Mouse (Mus musculus): ENCODE data around the gene C1qtnf6. TPM values are rescaled to one million over a fixed set of nuclear protein-coding genes. Genes with fewer than 3 reads are reported as not detected.
A peak's percentile ranks its signal among the peaks of the same experiment; 100 is the strongest.

Gene C1qtnf6
- polyA plus RNA-seq, 1 experiment from 2014 or later, result 8.5 TPM

GRCm38 (mm10) chr15:78557693-78558535 is 26.7 kb upstream of the C1qtnf6 start:
- Histone ChIP-seq H3K4me2 (no peak overlapping the region), H3K9ac (no peak overlapping the region), H3K27ac (replicated peaks) (no peak overlapping the region), H3K4me3 (no peak overlapping the region), H3K27me3 (no peaks in the 10 kb centered on the region), H3K4me1 (replicated peaks) (no peaks in the 10 kb centered on the region), H3K36me3 (no peaks in the 10 kb centered on the region), H3K9me3 (peaks cover under 1% of the 10 kb centered on the region; the same call in 1 of the 2 replicates)
- ATAC-seq (ENCODE audit: low read depth), result no peak
- WGBS, result 64% methylated on average over 10 of the region's 10 CpGs

DNA sequence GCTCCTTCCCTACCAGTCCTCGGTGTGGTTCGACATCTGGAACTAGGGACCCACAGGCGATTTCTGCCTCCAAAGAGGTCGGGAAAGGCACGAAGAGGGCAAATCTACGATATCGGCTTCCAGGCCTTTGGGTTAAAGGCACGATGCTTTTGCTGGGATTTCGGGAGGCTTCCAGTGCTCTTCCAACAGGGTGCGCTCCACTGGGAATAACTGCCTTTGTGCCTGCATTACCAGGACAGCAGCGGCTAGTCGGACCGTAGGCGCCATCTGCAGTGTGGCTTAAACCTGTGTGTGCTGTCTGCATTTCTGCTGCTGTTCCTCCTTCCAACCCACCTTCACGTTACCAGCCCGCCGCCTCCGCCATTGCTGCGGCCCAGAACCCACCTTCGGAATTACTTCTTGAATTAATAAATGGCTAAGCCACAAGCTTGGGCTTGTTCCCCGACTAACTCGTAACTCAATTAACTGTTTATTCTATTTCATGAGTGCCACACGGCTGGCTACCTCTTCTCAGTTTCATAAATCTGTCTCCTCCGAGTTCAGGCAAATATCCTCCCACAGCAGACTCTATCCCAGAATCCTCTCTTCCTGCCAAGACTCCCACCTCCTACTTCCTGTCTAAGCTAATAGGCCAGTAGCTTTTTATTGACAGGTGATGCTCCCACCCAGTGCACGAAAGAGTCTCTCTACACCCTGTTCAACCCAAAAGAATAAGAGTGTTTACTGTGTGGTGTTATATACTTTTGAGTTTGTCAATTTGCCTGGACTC is 23.5 kb upstream of the C1qtnf6 start:
- Histone ChIP-seq H3K36me3 (no peaks in the 10 kb centered on the region), H3K4me1 (replicated peaks) (no peaks in the 10 kb centered on the region), H3K9ac (no peak overlapping the region), H3K4me3 (peak overlapping the region; percentile 9; the same call in 1 of the 2 replicates), H3K4me2 (peak overlapping the region; percentile 27), H3K9me3 (peaks cover 16% of the 10 kb centered on the region; the same call in 1 of the 2 replicates), H3K27ac (replicated peaks) (no peak overlapping the region), H3K27me3 (no peaks in the 10 kb centered on the region)
- WGBS, result 64% methylated on average over 25 of the region's 25 CpGs
- ATAC-seq (ENCODE audit: low read depth), result no peak

DNA sequence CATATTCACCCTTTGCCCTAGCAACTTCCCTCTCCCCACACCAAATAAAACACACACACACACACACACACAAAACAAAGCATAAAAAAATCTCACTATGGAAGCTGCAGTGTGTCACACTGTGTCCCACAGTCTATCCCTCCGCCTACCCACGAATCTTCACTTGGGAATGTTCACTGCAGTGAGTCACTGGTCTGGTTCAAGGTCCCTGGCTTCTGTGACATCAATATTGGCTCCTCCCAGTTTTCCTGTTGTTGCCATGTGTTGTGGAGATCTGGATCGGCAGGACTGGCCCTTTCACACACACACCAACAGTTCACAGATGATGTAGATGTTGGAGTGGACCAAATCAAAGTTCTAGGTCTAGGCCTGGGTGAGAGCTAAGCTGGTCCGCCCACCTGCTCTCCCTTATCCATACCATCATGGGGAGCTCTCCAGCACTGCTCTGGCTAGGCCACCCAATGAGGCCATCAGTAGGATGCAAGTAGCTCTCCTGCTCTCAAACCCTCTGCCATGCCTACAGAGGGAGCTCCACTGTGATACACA is 18.0 kb upstream of the C1qtnf6 start:
- Histone ChIP-seq H3K27me3 (no peaks in the 10 kb centered on the region; the same call in 1 of the 2 replicates), H3K4me3 (no peak overlapping the region), H3K27ac (replicated peaks) (no peak overlapping the region), H3K4me1 (replicated peaks) (peaks cover 18% of the 10 kb centered on the region), H3K9me3 (peaks cover 16% of the 10 kb centered on the region; the same call in 1 of the 2 replicates), H3K4me2 (no peak overlapping the region), H3K9ac (no peak overlapping the region), H3K36me3 (no peaks in the 10 kb centered on the region)
- 78% methylated on average over 4 of the region's 4 CpGs for WGBS
- ATAC-seq (ENCODE audit: low read depth), result no peak

DNA sequence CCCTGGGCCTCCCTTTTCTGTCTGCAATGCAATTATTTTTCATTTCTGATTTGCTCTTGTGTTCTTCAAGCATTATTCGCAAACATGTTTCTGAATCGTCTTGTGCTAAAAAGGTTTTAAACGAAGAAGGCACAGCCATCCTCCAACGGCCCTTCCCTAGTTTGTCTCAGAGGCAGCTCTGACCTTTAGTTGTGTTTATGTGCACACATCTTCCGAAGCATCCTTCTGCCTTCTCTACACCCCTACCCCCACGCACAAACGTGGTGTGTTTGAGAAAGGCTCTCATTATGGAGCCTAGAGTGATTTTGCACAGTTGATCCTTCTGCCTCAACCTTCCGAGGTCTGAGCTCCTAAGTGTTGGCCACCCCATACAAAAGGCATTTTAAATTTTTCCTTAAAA is 17.5 kb upstream of the C1qtnf6 start:
- no peak for ATAC-seq (ENCODE audit: low read depth)

DNA sequence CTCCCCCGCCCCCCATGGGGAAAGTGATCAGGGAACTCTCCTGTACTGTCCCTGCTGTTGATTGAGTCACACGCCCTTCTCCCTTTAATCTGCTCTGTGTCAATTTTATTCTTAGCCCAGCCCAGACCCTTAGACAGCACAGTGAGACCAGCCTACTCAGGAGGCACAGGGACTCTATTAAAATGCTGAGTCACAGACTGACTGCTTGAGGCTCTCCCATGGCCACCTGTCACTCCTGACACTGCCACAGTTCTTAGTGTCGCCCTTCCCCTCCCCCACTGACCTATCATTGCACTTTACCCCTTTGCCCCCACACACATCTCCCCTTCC is 17.1 kb upstream of the C1qtnf6 start:
- no peaks in the 10 kb centered on the region for H3K36me3 ChIP-seq
- ATAC-seq (ENCODE audit: low read depth), result no peak
- 21% methylated on average over 3 of the region's 3 CpGs for WGBS
- no peak overlapping the region for H3K27ac ChIP-seq (replicated peaks)
- H3K27me3 ChIP-seq, result no peaks in the 10 kb centered on the region; the same call in 1 of the 2 replicates
- H3K9me3 ChIP-seq, result peaks cover 16% of the 10 kb centered on the region; the same call in 1 of the 2 replicates
- no peak overlapping the region for H3K4me2 ChIP-seq
- H3K9ac ChIP-seq, result no peak overlapping the region
- H3K4me3 ChIP-seq, result no peak overlapping the region
- H3K4me1 ChIP-seq (replicated peaks), result peaks cover 20% of the 10 kb centered on the region

More for the DNA sequence above, 17.5 kb upstream of the C1qtnf6 start:
- no peak overlapping the region for H3K9ac ChIP-seq
- H3K36me3 ChIP-seq, result no peaks in the 10 kb centered on the region
- peaks cover 20% of the 10 kb centered on the region for H3K4me1 ChIP-seq (replicated peaks)
- no peak overlapping the region for H3K4me3 ChIP-seq
- no peak overlapping the region for H3K4me2 ChIP-seq
- 68% methylated on average over 8 of the region's 8 CpGs for WGBS
- peaks cover 16% of the 10 kb centered on the region; the same call in 1 of the 2 replicates for H3K9me3 ChIP-seq
- H3K27me3 ChIP-seq, result no peaks in the 10 kb centered on the region; the same call in 1 of the 2 replicates
- no peak overlapping the region for H3K27ac ChIP-seq (replicated peaks)

- WGBS, result 49% methylated on average over 5 of the region's 5 CpGs
- H3K9ac ChIP-seq, result no peak overlapping the region
Measured at GRCm38 (mm10) chr15:78547415-78548335, 16.5 kb upstream of the C1qtnf6 start.

DNA sequence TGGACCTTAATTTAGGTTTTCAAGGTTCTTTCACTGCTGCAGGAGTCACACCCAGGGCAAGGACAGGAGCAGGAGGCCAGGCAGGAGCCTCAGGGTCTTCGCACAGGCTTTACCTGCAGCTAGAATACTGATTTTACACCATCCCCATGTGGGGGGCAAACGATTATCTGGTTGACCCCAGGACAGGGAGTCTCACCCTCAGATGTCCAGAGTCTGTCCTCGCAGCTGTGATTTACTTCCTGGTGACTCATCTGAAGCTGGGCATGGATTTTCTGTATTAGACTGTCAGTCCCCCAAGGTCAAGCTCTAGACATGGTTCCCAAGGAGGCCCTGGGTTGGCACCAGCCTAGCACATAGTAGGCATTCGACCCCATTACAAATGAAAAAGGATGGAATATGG is 14.8 kb upstream of the C1qtnf6 start:
- 86% methylated on average over 4 of the region's 4 CpGs for WGBS
- Histone ChIP-seq H3K9ac (no peak overlapping the region), H3K4me3 (no peak overlapping the region), H3K4me1 (replicated peaks) (peaks cover 36% of the 10 kb centered on the region), H3K36me3 (no peaks in the 10 kb centered on the region), H3K27ac (replicated peaks) (no peak overlapping the region), H3K4me2 (no peak overlapping the region), H3K9me3 (0 out of 2 replicates have a peak, but pooled peaks cover 6% of the 10 kb centered on the region), H3K27me3 (no peaks in the 10 kb centered on the region; the same call in 1 of the 2 replicates)
- no peak for ATAC-seq (ENCODE audit: low read depth)

More at GRCm38 (mm10) chr15:78547415-78548335, 16.5 kb upstream of the C1qtnf6 start:
- no peak overlapping the region for H3K4me3 ChIP-seq
- no peaks in the 10 kb centered on the region; the same call in 1 of the 2 replicates for H3K27me3 ChIP-seq
- peaks cover 20% of the 10 kb centered on the region for H3K4me1 ChIP-seq (replicated peaks)
- no peak overlapping the region for H3K4me2 ChIP-seq
- peaks cover 13% of the 10 kb centered on the region; the same call in 1 of the 2 replicates for H3K9me3 ChIP-seq
- no peaks in the 10 kb centered on the region for H3K36me3 ChIP-seq
- no peak overlapping the region for H3K27ac ChIP-seq (replicated peaks)
- no peak for ATAC-seq (ENCODE audit: low read depth)

DNA sequence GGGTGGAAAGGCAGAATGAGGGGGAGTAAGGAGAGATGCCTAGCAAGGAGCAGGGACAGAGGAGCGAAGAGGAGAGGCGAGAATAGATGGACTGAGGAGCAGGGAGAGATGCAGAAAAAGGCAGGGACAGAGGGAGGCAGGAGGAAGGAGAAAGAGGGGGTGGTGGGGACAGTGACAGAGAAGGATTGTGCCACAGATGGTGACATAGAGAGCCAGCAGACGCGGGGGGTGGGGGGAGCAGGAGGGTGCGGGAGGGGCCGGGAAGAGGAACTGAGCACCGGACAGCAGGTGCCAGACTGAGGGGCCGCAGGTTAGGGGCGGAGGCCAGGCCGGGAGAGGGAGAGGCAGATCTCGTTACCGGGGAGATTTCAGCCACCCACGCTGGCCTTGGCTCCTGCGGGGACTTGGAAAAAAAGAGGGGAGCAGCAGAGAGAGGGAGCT is 13.4 kb upstream of the C1qtnf6 start, which contains the start of gene Sstr3:
Gene Sstr3 (minus strand): TSS at position 125 of the 441 bp plus-strand sequence.
- H3K4me2 ChIP-seq, result peak within 1 kb of the TSS; percentile 42
- peaks cover 6% of the 10 kb centered on the region; the same call in 1 of the 2 replicates for H3K27me3 ChIP-seq
- H3K27ac ChIP-seq (replicated peaks), result no peak within 1 kb of the TSS; the same call in 1 of the 2 replicates
- H3K36me3 ChIP-seq, result no peaks in the 10 kb centered on the region
- 12% methylated on average over 14 of the region's 14 CpGs for WGBS
- H3K9me3 ChIP-seq, result no peaks in the 10 kb centered on the region
- H3K4me1 ChIP-seq (replicated peaks), result peaks cover 36% of the 10 kb centered on the region
- no peak within 1 kb of the TSS for H3K4me3 ChIP-seq
- ATAC-seq (ENCODE audit: low read depth), result peak; percentile 22; the same call in 1 of the 2 replicates
- H3K9ac ChIP-seq, result peak within 1 kb of the TSS; percentile 53

DNA sequence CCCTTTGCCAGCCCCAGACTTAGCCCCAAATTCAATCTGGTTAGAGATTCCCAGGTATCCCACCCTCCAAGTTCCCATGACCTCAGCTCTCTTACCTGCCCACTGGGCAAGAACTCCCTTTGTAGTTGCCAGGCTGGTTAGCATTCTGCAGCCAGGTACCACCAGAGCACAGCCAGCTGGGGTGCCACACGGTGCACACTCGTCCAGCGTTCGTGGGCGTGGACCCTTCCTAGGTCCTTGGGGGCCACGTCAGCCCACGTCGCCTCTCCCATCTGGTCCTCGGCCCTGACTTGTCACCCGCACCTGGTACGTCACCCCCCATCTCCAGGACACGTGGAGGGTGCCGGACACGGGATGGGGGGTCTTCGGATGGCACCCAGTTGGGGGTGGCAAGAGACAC is 12.8 kb upstream of the C1qtnf6 start:
- H3K4me3 ChIP-seq, result no peak overlapping the region
- no peak overlapping the region for H3K4me2 ChIP-seq
- no peaks in the 10 kb centered on the region for H3K36me3 ChIP-seq
- ATAC-seq (ENCODE audit: low read depth), result no peak
- H3K9ac ChIP-seq, result no peak overlapping the region
- no peak overlapping the region; the same call in 1 of the 2 replicates for H3K27ac ChIP-seq (replicated peaks)
- peaks cover 10% of the 10 kb centered on the region; the same call in 1 of the 2 replicates for H3K27me3 ChIP-seq
- 78% methylated on average over 15 of the region's 15 CpGs for WGBS
- H3K4me1 ChIP-seq (replicated peaks), result peaks cover 36% of the 10 kb centered on the region
- no peaks in the 10 kb centered on the region for H3K9me3 ChIP-seq

DNA sequence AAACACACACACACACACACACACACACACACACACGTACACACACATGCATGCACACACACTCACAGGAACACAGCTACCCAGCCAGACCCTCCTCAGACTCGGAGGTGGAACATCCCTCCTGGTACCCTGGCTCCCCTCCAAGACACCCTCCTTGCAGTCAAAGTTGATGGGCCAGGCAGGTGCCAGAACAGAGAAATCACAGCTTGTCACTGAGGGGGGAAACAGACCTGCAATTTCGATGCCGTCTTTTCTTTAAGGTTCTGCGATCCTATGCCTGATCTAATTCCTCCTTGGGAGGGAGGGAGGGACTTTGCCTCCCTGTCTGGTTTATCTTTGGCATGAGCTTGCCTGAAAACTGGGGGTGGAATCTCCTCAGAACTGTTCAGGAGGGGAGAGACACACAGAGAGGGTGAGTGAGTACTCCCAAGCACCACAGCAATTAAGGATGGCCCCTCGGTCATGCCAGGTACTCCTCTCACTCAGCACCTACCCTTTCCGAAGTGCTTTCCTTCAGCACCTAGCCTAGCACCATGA is 11.6 kb upstream of the C1qtnf6 start:
- H3K27me3 ChIP-seq, result peaks cover 13% of the 10 kb centered on the region; the same call in 1 of the 2 replicates
- 79% methylated on average over 7 of the region's 7 CpGs for WGBS
- H3K9ac ChIP-seq, result no peak overlapping the region
- H3K27ac ChIP-seq (replicated peaks), result no peak overlapping the region
- peaks cover 29% of the 10 kb centered on the region for H3K4me1 ChIP-seq (replicated peaks)
- no peak overlapping the region for H3K4me3 ChIP-seq
- H3K36me3 ChIP-seq, result no peaks in the 10 kb centered on the region
- no peaks in the 10 kb centered on the region for H3K9me3 ChIP-seq
- ATAC-seq (ENCODE audit: low read depth), result no peak
- no peak overlapping the region for H3K4me2 ChIP-seq
